In the genomic region with DNA sequence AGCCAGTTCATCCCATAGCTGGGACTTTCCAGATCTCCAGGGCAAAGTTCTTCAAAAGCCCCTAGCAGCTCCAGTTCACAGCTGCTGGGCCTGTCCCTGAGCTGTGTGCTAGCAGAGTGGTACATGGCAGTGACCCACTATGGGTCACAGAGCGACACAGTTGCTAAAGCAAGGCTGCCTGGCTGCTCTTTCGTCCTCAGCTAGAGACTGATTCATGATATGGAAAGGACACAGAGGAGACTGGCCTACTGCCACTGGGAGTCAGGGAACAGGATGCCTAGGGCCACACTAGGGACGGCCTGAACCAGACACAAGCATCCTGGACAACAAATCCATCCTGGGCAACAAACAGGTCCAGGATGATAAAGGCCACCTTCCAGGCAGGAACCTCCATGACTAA, we compare ENCODE assay signal across 11 mouse cellular contexts. TPM values are rescaled to one million over a fixed set of nuclear protein-coding genes. Genes with fewer than 3 reads are reported as not detected.
DNase-seq lines count a peak whose midpoint lies in the region; ATAC-seq and TF ChIP-seq lines count a peak whose summit lies in the region.
"Had no signal": no experiment of that assay in that cellular context is flagged by ENCODE, and none has a peak within 500 bp of the region (broad histone marks: within the 10 kb centered on the region; RNA-seq: fewer than 3 reads in every experiment).

No protein-coding gene starts in this region.

- H3K27me3 ChIP-seq in forebrain, embryonic 15.5 days, result no peaks in the 10 kb centered on the region
- H3K27me3 ChIP-seq in forebrain, embryonic 12.5 days, result no peaks in the 10 kb centered on the region
- no peaks in the 10 kb centered on the region for H3K27me3 ChIP-seq in liver, postnatal 0 days (ENCODE audit: insufficient read depth, low read length)
- no peaks in the 10 kb centered on the region for H3K27me3 ChIP-seq in liver, embryonic 11.5 days (replicated peaks; ENCODE audit: control insufficient read depth, insufficient read depth, low read length)
- H3K27me3 ChIP-seq in heart, embryonic 10.5 days (ENCODE audit: insufficient read depth, poor library complexity, severe bottlenecking), result no peaks in the 10 kb centered on the region
- H3K27me3 ChIP-seq in limb, embryonic 10.5 days (ENCODE audit: low read depth, poor library complexity, severe bottlenecking), result no peaks in the 10 kb centered on the region
- H3K27me3 ChIP-seq: neural tube, embryonic 12.5 days had no signal

- H3K36me3 ChIP-seq in forebrain, embryonic 15.5 days, result no peaks in the 10 kb centered on the region
- H3K36me3 ChIP-seq in forebrain, embryonic 12.5 days (replicated peaks), result peaks cover 28% of the 10 kb centered on the region
- 0 out of 2 replicates have a peak, but pooled peaks cover 2% of the 10 kb centered on the region for H3K36me3 ChIP-seq in liver, postnatal 0 days (replicated peaks; ENCODE audit: insufficient read depth, low read length)
- no peaks in the 10 kb centered on the region for H3K36me3 ChIP-seq in liver, embryonic 11.5 days (ENCODE audit: control insufficient read depth, insufficient read depth, low read length)
- H3K36me3 ChIP-seq in heart, embryonic 10.5 days, result peaks cover 28% of the 10 kb centered on the region
- peaks cover 44% of the 10 kb centered on the region for H3K36me3 ChIP-seq in limb, embryonic 10.5 days

- DNase-seq in liver, postnatal 0 days, result no peak
- DNase-seq in liver, embryonic 11.5 days (ENCODE audit: low spot score), result no peak
- DNase-seq in heart, embryonic 10.5 days (ENCODE audit: low spot score), result no peak
- no peak for DNase-seq in limb, embryonic 10.5 days (ENCODE audit: low spot score)
- no peak for DNase-seq in embryo, embryonic 10.5 days (ENCODE audit: low spot score)
- DNase-seq: kidney, postnatal 10 days had no signal

- H3K4me3 ChIP-seq in forebrain, embryonic 15.5 days, result no peak overlapping the region
- no peak overlapping the region for H3K4me3 ChIP-seq in forebrain, embryonic 12.5 days (replicated peaks)
- H3K4me3 ChIP-seq in liver, postnatal 0 days (ENCODE audit: low read depth, low read length), result no peak overlapping the region
- no peak overlapping the region for H3K4me3 ChIP-seq in liver, embryonic 11.5 days (ENCODE audit: low read depth, low read length)
- no peak overlapping the region for H3K4me3 ChIP-seq in heart, embryonic 10.5 days
- H3K4me3 ChIP-seq in limb, embryonic 10.5 days, result no peak overlapping the region
- H3K4me3 ChIP-seq: neural tube, embryonic 12.5 days had no signal

- no peaks in the 10 kb centered on the region for H3K9me3 ChIP-seq in forebrain, embryonic 15.5 days
- H3K9me3 ChIP-seq in forebrain, embryonic 12.5 days, result no peaks in the 10 kb centered on the region
- no peaks in the 10 kb centered on the region for H3K9me3 ChIP-seq in liver, postnatal 0 days (ENCODE audit: low read length)
- H3K9me3 ChIP-seq in liver, embryonic 11.5 days (ENCODE audit: control insufficient read depth, low read length), result no peaks in the 10 kb centered on the region
- H3K9me3 ChIP-seq in heart, embryonic 10.5 days, result no peaks in the 10 kb centered on the region
- no peaks in the 10 kb centered on the region for H3K9me3 ChIP-seq in limb, embryonic 10.5 days (replicated peaks)
- H3K9me3 ChIP-seq: neural tube, embryonic 12.5 days had no signal

- no peak overlapping the region for H3K9ac ChIP-seq in forebrain, embryonic 15.5 days (replicated peaks)
- H3K9ac ChIP-seq in forebrain, embryonic 12.5 days, result no peak overlapping the region
- no peak overlapping the region for H3K9ac ChIP-seq in liver, postnatal 0 days (replicated peaks)
- H3K9ac ChIP-seq in liver, embryonic 11.5 days (ENCODE audit: low read depth, low read length), result no peak overlapping the region
- H3K9ac ChIP-seq: neural tube, embryonic 12.5 days had no signal

- no peak for TF ChIP-seq CTCF in liver, postnatal 0 days (IDR thresholded peaks at IDR 0.05; ENCODE audit: low read depth)

- ATAC-seq in forebrain, embryonic 15.5 days (replicated peaks), result no peak
- no peak for ATAC-seq in forebrain, embryonic 12.5 days (ENCODE audit: low FRiP score)
- ATAC-seq in liver, postnatal 0 days, result no peak
- no peak for ATAC-seq in liver, embryonic 11.5 days (replicated peaks; ENCODE audit: low FRiP score)
- ATAC-seq in frontal cortex, adult (ENCODE audit: low TSS enrichment), result no peak
- ATAC-seq: CD4-positive, CD25-positive, alpha-beta regulatory T cell, adult 4 months had no signal

- peaks cover 57% of the 10 kb centered on the region for H3K4me1 ChIP-seq in forebrain, embryonic 15.5 days
- peaks cover 67% of the 10 kb centered on the region for H3K4me1 ChIP-seq in forebrain, embryonic 12.5 days
- H3K4me1 ChIP-seq in liver, postnatal 0 days (ENCODE audit: insufficient read depth), result peaks cover 5% of the 10 kb centered on the region; the same call in 1 of the 2 replicates
- H3K4me1 ChIP-seq in liver, embryonic 11.5 days (replicated peaks; ENCODE audit: control insufficient read depth, insufficient read depth, low read length), result peaks cover 36% of the 10 kb centered on the region
- peaks cover 87% of the 10 kb centered on the region for H3K4me1 ChIP-seq in heart, embryonic 10.5 days
- H3K4me1 ChIP-seq in limb, embryonic 10.5 days, result peaks cover 68% of the 10 kb centered on the region

- H3K27ac ChIP-seq in forebrain, embryonic 15.5 days (replicated peaks), result 0 out of 2 replicates have a peak overlapping the region, but pooled peaks have one; percentile 1
- H3K27ac ChIP-seq in forebrain, embryonic 12.5 days, result no peak overlapping the region
- H3K27ac ChIP-seq in liver, postnatal 0 days (ENCODE audit: low read depth), result no peak overlapping the region
- H3K27ac ChIP-seq in liver, embryonic 11.5 days (ENCODE audit: low read depth, low read length), result no peak overlapping the region
- H3K27ac ChIP-seq in heart, embryonic 10.5 days, result peak overlapping the region; percentile 72; the same call in 1 of the 2 replicates
- H3K27ac ChIP-seq in limb, embryonic 10.5 days, result peak overlapping the region; percentile 54; the same call in 1 of the 2 replicates
- H3K27ac ChIP-seq: neural tube, embryonic 12.5 days had no signal

- 86% methylated on average over 3 of the region's 3 CpGs for whole genome bisulfite sequencing in forebrain, embryonic 15.5 days
- WGBS in forebrain, embryonic 12.5 days, result 89% methylated on average over 3 of the region's 3 CpGs
- WGBS in liver, postnatal 0 days (ENCODE audit: insufficient replicate concordance), result 63% methylated on average over 3 of the region's 3 CpGs
- whole genome bisulfite sequencing in liver, embryonic 11.5 days, result 79% methylated on average over 3 of the region's 3 CpGs
- 79% methylated on average over 3 of the region's 3 CpGs for WGBS in heart, embryonic 10.5 days
- WGBS in limb, embryonic 10.5 days, result 90% methylated on average over 3 of the region's 3 CpGs

- no peak overlapping the region for H3K4me2 ChIP-seq in forebrain, embryonic 15.5 days (replicated peaks)
- H3K4me2 ChIP-seq in forebrain, embryonic 12.5 days, result no peak overlapping the region
- H3K4me2 ChIP-seq in liver, postnatal 0 days (ENCODE audit: low read depth, low read length), result no peak overlapping the region
- H3K4me2 ChIP-seq in liver, embryonic 11.5 days, result no peak overlapping the region
- H3K4me2 ChIP-seq: neural tube, embryonic 12.5 days had no signal

- TF ChIP-seq EP300 in liver, postnatal 0 days (IDR thresholded peaks at IDR 0.05; ENCODE audit: low read depth), result 0 out of 2 replicates have a peak, but pooled peaks have one; percentile 23

RNA-seq across cellular contexts. Expression of a gene that starts 53.8 kb away (rescaled TPM):
- 30.2 and 31.6 TPM in 2 replicates for polyA plus RNA-seq in forebrain, embryonic 15.5 days (2015; fragmentation: Nextera tagmentation; extraction: Ambion mirVana)
- 26.0 and 27.0 TPM in 2 replicates for polyA plus RNA-seq in forebrain, embryonic 12.5 days (2016; fragmentation: Nextera tagmentation; extraction: Ambion mirVana)
- 3.1 and 3.4 TPM in 2 replicates for polyA plus RNA-seq in liver, postnatal 0 days (2015; fragmentation: Nextera tagmentation; extraction: Ambion mirVana)
- polyA plus RNA-seq in liver, embryonic 11.5 days (2014; fragmentation: Nextera tagmentation; extraction: Ambion mirVana), result 14.0 and 17.2 TPM in 2 replicates
- polyA plus RNA-seq in heart, embryonic 10.5 days (2016; fragmentation: Nextera tagmentation; extraction: Ambion mirVana), result 17.8 and 23.3 TPM in 2 replicates
- 22.4 and 26.8 TPM in 2 replicates for polyA plus RNA-seq in limb, embryonic 10.5 days (2016; fragmentation: Nextera tagmentation; extraction: Ambion mirVana)

Comparison
In these comparisons a context has a peak if more than half of its experiments do, and no peak if none do; other contexts are left out.
1. H3K27ac ChIP-seq: peak in forebrain, embryonic 15.5 days (single experiment), heart, embryonic 10.5 days (single experiment) and limb, embryonic 10.5 days (single experiment); none in forebrain, embryonic 12.5 days (single experiment), liver, postnatal 0 days (single experiment) and liver, embryonic 11.5 days (single experiment).